Mouse (Mus musculus) adrenal gland, postnatal 14 days (tissue): Measurements from ENCODE around the gene Cds1. TPM values are rescaled to one million over a fixed set of nuclear protein-coding genes. Genes with fewer than 3 reads are reported as not detected.

ENCODE experiments used
- total RNA-seq: library from RNA; stranded (reverse); gene quantifications from 2 replicates; pipeline ENCODE4 v1.2.3, GENCODE M21; 2021

The Cds1 gene
- total RNA-seq, 1 experiment from 2014 or later, result 11.0 TPM

Other genes with a start within 250 kb of the Cds1 start
- gene Nkx6-1, start 100.1 kb upstream of the Cds1 start, total RNA-seq, result 0.15 TPM in 1 of 2 replicates, not detected in the other